Mouse (Mus musculus) spleen, adult 18-20 months (tissue): ENCODE measurements around the gene Olfr1324.
"Not testable (repeated sequence)": the region's sequence is repeated elsewhere in the genome, so short reads cannot be mapped to it uniquely, and the experiment has no call there.

Experiments
- DNase-seq, 2 experiments: peaks; one replicate each; pipeline ENCODE4 v3.0.0; 2022; ENCODE audit warnings: mixed read lengths in 2 of 2

Olfr1324 gene

DNA sequence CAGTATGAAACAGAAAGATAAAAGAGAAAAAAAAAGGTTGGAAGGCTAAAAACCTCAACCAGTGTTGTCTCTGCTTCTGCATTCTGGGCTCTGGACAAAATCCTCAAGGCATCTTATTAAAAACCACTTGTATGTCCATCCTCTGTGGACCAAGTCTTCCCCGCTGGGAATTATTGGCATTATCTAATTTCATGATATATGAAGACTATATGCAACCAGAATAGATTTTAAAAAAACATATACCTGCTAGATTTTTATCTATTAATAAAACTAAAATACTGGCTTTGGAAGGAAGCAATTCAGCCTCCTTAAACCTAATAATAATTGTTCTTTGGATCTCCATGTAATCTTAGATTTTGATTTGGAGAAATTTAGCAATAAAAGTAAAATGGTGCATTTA lies at the start of gene Olfr1324:
Gene Olfr1324, minus strand, starts transcription at position 101 of the 400 bp plus-strand sequence.
- no peak for DNase-seq

DNA sequence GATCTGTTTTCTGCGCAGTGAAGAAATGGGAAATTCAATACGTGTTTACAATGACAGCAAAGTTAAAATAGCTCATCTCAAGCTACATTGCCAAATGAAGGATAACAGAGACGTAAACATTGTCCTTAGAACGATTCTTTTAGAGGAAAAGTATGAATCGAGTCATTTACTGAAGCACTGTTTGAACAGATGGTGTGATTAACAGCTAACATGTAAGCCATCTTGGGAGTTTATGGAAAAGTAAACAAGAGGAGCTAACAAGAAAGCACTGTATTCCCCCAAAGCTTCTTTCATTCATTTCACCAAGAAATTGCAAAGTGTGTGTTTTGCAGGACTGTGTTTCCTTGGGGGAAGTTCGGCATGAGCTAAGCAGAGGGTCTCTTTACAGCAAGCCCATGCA lies 42.0 kb upstream of the Olfr1324 start:
- not testable (repeated sequence) for DNase-seq

DNA sequence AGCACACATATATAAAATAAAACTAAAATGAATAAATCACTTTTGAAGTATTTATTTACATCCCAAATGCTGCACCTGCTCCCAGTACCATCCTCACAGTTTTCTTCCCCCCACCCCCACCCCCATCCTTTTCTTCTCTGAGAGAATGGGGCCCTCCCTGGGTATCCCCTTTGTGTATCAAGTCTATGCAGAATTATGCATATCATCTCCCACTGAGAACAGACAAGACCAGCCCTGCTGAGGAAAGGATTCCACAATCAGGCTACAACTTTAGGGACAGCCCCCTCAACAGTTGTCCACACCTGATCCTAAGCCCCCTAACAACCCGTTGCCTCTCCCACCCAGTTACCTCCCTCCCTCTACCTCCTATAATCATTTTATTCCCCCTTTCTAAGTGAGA lies 27.8 kb upstream of the Olfr1324 start:
- DNase-seq, result no peak

GRCm38 (mm10) chrX:50443352-50443751 lies 15.1 kb upstream of the Olfr1324 start:
- DNase-seq, result no peak

- no peak for DNase-seq
Observed at GRCm38 (mm10) chrX:50442696-50443095, 14.4 kb upstream of the Olfr1324 start.

- no peak for DNase-seq
Observed at GRCm38 (mm10) chrX:50432499-50432898, 4.2 kb upstream of the Olfr1324 start.

GRCm38 (mm10) chrX:50427712-50428328 lies 478 bp downstream of the Olfr1324 start:
- no peak for DNase-seq

DNA sequence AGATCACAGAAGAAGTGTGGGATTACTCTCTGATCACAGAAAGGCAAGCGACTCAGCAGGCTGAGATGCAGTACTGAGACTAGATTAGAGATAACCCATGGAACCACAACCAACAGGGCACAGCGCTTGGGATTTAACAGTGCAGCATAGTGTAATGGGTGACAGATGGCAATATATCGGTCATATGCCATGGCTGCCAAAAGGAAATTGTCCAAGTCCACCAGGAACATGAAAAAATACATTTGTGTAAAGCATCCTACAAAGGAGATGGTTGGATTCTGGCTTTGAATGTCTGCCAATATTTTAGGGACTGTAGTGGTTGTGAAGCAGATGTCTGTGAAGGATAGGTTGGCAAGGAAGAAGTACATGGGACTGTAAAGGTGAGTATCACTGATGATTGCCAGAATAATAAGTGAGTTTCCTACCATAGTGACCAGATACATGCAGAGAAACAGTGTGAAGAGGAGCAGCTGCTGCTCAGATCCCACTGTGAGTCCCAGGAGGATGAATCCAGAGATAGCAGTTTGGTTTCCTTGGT lies 2.3 kb downstream of the Olfr1324 start:
- DNase-seq, result no peak

DNA sequence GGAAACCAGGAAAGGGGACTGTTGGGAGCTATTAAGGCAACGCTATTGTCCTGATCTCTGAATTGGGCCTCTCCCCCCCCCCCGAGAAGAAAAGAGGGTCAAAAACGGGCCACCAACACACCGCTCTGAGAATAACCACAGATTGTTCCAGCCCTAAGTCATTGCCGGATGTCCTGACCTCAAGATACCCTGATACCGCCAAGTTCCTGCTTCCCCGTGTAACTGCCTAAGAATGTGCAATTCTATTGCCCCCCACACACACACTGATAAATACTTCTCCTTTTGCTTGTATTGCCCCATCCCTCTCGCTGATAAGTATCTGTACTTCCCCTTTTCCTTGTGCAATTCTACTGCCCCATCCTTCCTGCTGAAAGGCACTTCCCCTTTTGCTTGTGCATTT lies 17.9 kb downstream of the Olfr1324 start:
- not testable (repeated sequence) for DNase-seq

GRCm38 (mm10) chrX:50390616-50391015 lies 37.7 kb downstream of the Olfr1324 start:
- DNase-seq, result not testable (repeated sequence)

DNA sequence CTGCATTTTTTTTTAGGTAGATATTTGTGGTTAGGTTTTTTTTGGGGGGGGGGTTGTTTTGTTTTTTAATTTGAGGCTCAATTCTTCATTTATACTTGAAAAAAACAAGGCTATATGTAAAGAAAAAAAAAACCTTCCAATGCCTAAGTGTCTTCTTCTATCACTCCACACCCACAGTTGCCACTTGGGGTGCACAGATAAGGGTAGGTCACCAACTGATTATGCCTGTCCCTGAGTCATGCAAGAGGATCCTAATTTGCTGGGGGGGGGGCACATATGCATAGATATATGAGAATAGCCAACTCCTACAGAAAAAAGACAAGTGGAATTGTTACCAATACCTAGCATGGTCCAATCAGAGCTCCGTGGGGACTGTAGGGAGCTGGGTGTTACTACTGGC lies 53.3 kb downstream of the Olfr1324 start:
- DNase-seq, result no peak
